ENCODE assay signal across 12 mouse cellular contexts in the genomic region with DNA sequence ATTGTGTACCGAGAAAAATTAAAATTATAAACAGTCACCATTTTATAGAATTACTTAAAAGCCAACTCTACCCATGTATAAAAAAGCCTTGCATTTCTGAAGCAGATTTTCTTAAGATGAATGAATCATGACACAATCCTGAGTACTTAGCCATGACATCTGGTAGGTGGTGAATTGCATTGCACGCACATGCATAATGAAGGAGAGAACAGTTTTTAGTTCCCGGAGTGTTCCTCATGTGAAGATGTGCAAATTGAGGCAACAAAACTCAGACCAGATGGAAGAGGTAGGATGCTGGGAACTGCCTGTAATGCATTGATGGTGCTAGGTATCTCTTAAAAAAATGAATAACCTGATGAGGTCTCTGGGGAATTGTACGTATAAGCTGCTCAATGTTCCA.
"Had no signal": no experiment of that assay in that cellular context is flagged by ENCODE, and none has a peak within 500 bp of the region (broad histone marks: within the 10 kb centered on the region; RNA-seq: fewer than 3 reads in every experiment).

No protein-coding gene starts in this region.

- DNase-seq: kidney, adult 2 months; kidney, postnatal 25 days; liver; lung, adult 18-20 months; lung, postnatal 10 days; lung, postnatal 36 days; retina, postnatal 1 day; right cerebral cortex, postnatal 4 days; thymus, postnatal 36 days had no signal

- ATAC-seq: liver, embryonic 12.5 days; midbrain, embryonic 13.5 days; midbrain, embryonic 16.5 days had no signal
